Mouse (Mus musculus): ENCODE measurements around the gene Rab11a. TPM values are rescaled to one million over a fixed set of nuclear protein-coding genes. Genes with fewer than 3 reads are reported as not detected.

The Rab11a gene
- polyA plus RNA-seq, 1 experiment from 2014 or later = 408 TPM

DNA sequence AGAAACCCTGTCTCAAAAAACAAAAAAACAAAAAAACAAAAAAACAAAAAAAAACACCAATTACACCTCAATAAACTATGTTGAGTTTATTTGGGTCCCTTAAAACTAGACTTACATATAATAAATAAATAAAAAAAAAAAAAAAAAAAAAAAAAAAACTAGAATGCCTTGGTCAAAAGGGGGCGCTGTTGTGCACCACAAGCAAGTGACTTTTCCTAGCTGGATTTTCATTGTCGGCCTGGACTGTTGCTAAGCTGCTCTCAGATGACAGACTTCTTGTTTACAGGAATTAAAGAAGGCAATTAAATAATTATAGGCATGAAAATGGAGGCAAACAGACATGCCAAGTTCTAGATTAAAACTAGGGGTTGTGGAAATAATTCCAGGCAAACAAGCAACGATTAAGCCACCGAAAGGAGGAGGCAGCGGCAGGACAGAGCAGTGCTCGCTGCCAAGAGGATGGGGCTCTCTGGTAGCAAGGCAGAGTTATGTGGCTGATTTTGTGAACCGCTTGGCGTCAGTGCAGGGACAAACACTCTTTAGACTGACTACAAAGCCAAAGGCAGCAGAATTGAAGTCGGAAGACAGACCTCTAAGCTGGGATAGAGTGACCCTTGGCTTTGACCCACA lies 31.6 kb upstream of the Rab11a start:
- Histone ChIP-seq H3K4me1 (ENCODE audit: control insufficient read depth in 2 of 2, insufficient read depth in 2 of 2, low read length in 2 of 2) (peaks cover 8 to 19% of the 10 kb centered on the region in 2 experiments; a peak in 3 of 4 replicates), H3K36me3 (ENCODE audit: control insufficient read depth, insufficient read depth, low read length) (no peaks in the 10 kb centered on the region), H3K27me3 (ENCODE audit: control insufficient read depth, insufficient read depth, low read length) (no peaks in the 10 kb centered on the region), H3K4me2 (ENCODE audit: low read length) (no peak overlapping the region), H3K9ac (ENCODE audit: low read length) (no peak overlapping the region), H3K27ac (replicated peaks in 1 of 2; ENCODE audit: control insufficient read depth in 1 of 2, insufficient read depth in 1 of 2, low read depth in 2 of 2, low read length in 2 of 2) (no peak overlapping the region), H3K4me3 (ENCODE audit: control insufficient read depth in 1 of 2, insufficient read depth in 1 of 2, low read depth in 1 of 2, low read length in 2 of 2) (no peak overlapping the region), H3K9me3 (ENCODE audit: control insufficient read depth, low read length) (no peaks in the 10 kb centered on the region)
- no peak for ATAC-seq (ENCODE audit: insufficient number of reproducible peaks, insufficient read depth, low FRiP score, low read depth)
- 45% methylated on average over 9 of the region's 9 CpGs for WGBS

DNA sequence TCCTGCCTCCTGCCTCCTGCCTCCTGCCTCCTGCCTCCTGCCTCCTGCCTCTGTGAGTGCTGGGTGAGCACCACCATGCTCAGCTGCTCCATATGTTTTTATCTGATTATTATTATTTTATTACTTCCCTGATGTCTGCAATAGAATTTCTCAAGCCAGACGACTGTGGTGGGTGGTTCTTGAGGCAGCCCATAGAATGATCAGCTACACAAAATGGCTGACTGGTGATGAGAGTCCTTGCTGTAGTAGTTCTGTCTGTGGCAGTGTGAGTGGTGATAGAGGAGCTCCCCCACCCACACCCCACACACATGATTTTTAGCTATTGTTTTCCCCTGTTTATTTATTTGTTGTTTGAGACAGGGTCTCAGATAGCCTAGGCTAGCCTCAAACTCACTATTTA lies 30.2 kb upstream of the Rab11a start:
- H3K9ac ChIP-seq (ENCODE audit: low read length) = no peak overlapping the region
- H3K36me3 ChIP-seq (ENCODE audit: control insufficient read depth, insufficient read depth, low read length) = no peaks in the 10 kb centered on the region
- no peak overlapping the region for H3K4me2 ChIP-seq (ENCODE audit: low read length)
- no peak overlapping the region for H3K27ac ChIP-seq (replicated peaks in 1 of 2; ENCODE audit: control insufficient read depth in 1 of 2, insufficient read depth in 1 of 2, low read depth in 2 of 2, low read length in 2 of 2)
- H3K4me3 ChIP-seq (ENCODE audit: control insufficient read depth in 1 of 2, insufficient read depth in 1 of 2, low read depth in 1 of 2, low read length in 2 of 2) = no peak overlapping the region
- H3K27me3 ChIP-seq (ENCODE audit: control insufficient read depth, insufficient read depth, low read length) = no peaks in the 10 kb centered on the region
- WGBS = 47% methylated on average over 1 of the region's 1 CpGs
- no peaks in the 10 kb centered on the region for H3K9me3 ChIP-seq (ENCODE audit: control insufficient read depth, low read length)
- H3K4me1 ChIP-seq (ENCODE audit: control insufficient read depth in 2 of 2, insufficient read depth in 2 of 2, low read length in 2 of 2) = peaks cover 5 to 7% of the 10 kb centered on the region in 2 experiments; a peak in 3 of 4 replicates
- ATAC-seq (ENCODE audit: insufficient number of reproducible peaks, insufficient read depth, low FRiP score, low read depth) = no peak

DNA sequence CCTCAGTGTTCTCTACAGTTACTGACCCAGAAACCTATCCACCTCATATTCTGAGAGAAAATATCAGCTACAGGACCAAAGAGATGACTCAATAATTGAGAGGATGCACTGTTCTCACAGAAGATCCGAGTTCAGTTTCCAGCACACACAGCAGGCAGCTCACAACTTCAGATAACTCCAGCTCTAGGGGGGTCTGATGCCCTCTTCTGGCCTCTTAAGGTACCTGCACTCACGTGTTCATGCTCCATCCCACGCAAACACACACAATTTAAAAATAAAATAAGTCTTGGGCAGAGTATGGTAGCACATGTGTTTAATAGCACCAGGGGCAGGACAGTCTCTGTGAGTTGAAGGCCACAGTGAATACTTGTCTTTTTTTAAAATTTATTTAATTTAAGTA lies 28.6 kb upstream of the Rab11a start:
- H3K9me3 ChIP-seq (ENCODE audit: control insufficient read depth, low read length) = no peaks in the 10 kb centered on the region
- H3K27ac ChIP-seq (replicated peaks in 1 of 2; ENCODE audit: control insufficient read depth in 1 of 2, insufficient read depth in 1 of 2, low read depth in 2 of 2, low read length in 2 of 2) = no peak overlapping the region
- no peak overlapping the region for H3K4me3 ChIP-seq (ENCODE audit: control insufficient read depth in 1 of 2, insufficient read depth in 1 of 2, low read depth in 1 of 2, low read length in 2 of 2)
- peaks cover under 1 to 3% of the 10 kb centered on the region in 2 experiments; a peak in 2 of 4 replicates for H3K4me1 ChIP-seq (ENCODE audit: control insufficient read depth in 2 of 2, insufficient read depth in 2 of 2, low read length in 2 of 2)
- H3K27me3 ChIP-seq (ENCODE audit: control insufficient read depth, insufficient read depth, low read length) = no peaks in the 10 kb centered on the region
- H3K36me3 ChIP-seq (ENCODE audit: control insufficient read depth, insufficient read depth, low read length) = no peaks in the 10 kb centered on the region
- ATAC-seq (ENCODE audit: insufficient number of reproducible peaks, insufficient read depth, low FRiP score, low read depth) = no peak
- H3K9ac ChIP-seq (ENCODE audit: low read length) = no peak overlapping the region
- H3K4me2 ChIP-seq (ENCODE audit: low read length) = no peak overlapping the region
- 91% methylated on average over 3 of the region's 3 CpGs for WGBS

DNA sequence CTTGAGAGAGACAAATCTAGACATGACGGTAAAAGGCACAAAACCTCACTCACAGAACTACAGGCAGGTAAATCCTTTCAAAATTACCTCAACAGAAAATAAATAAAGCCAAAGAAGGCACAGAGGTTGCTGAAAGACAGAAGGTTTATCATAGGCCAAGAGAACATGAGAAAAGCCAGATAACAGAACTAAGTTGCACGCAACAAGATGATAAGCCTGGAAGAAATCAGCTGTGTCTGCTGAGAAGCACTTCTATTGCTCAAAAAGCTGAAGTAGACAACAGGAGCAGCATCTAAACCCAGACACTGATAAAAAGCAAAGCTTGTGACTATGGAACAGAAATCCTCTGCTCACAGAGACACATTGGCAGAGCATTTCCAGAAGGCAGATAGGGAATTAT lies 27.3 kb upstream of the Rab11a start:
- WGBS = 43% methylated on average over 2 of the region's 2 CpGs
- no peak overlapping the region for H3K4me3 ChIP-seq (ENCODE audit: control insufficient read depth in 1 of 2, insufficient read depth in 1 of 2, low read depth in 1 of 2, low read length in 2 of 2)
- ATAC-seq (ENCODE audit: insufficient number of reproducible peaks, insufficient read depth, low FRiP score, low read depth) = no peak
- no peak overlapping the region for H3K4me2 ChIP-seq (ENCODE audit: low read length)
- no peaks in the 10 kb centered on the region for H3K9me3 ChIP-seq (ENCODE audit: control insufficient read depth, low read length)
- H3K27me3 ChIP-seq (ENCODE audit: control insufficient read depth, insufficient read depth, low read length) = no peaks in the 10 kb centered on the region
- no peaks in the 10 kb centered on the region for H3K4me1 ChIP-seq (ENCODE audit: control insufficient read depth in 2 of 2, insufficient read depth in 2 of 2, low read length in 2 of 2)
- H3K27ac ChIP-seq (replicated peaks in 1 of 2; ENCODE audit: control insufficient read depth in 1 of 2, insufficient read depth in 1 of 2, low read depth in 2 of 2, low read length in 2 of 2) = no peak overlapping the region
- no peaks in the 10 kb centered on the region for H3K36me3 ChIP-seq (ENCODE audit: control insufficient read depth, insufficient read depth, low read length)
- no peak overlapping the region for H3K9ac ChIP-seq (ENCODE audit: low read length)

DNA sequence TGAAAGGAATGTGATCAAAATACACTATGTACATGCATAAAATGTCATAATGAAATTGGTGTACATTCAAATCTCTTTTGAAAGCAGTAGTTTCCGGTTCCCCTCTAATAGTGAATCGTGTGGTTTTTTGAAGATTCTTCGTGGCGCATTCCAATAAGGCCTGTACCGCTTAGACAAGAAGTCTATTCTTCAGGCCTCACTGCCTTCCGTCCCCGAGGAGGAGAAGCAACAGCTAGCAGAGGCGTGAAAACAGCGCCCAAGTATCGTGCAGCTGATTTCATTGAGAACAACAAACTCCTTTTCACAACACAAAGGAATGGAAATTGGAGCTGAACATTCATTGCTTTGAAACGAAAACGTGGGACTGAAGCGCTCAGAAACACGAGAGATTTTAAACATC lies 20.5 kb upstream of the Rab11a start:
- no peaks in the 10 kb centered on the region for H3K9me3 ChIP-seq (ENCODE audit: control insufficient read depth, low read length)
- no peak overlapping the region for H3K27ac ChIP-seq (replicated peaks in 1 of 2; ENCODE audit: control insufficient read depth in 1 of 2, insufficient read depth in 1 of 2, low read depth in 2 of 2, low read length in 2 of 2)
- H3K4me3 ChIP-seq (ENCODE audit: control insufficient read depth in 1 of 2, insufficient read depth in 1 of 2, low read depth in 1 of 2, low read length in 2 of 2) = no peak overlapping the region
- no peak overlapping the region for H3K9ac ChIP-seq (ENCODE audit: low read length)
- 85% methylated on average over 14 of the region's 14 CpGs for WGBS
- ATAC-seq (ENCODE audit: insufficient number of reproducible peaks, insufficient read depth, low FRiP score, low read depth) = no peak
- H3K4me1 ChIP-seq (ENCODE audit: control insufficient read depth in 2 of 2, insufficient read depth in 2 of 2, low read length in 2 of 2) = no peaks in the 10 kb centered on the region
- no peak overlapping the region for H3K4me2 ChIP-seq (ENCODE audit: low read length)
- no peaks in the 10 kb centered on the region for H3K36me3 ChIP-seq (ENCODE audit: control insufficient read depth, insufficient read depth, low read length)
- no peaks in the 10 kb centered on the region for H3K27me3 ChIP-seq (ENCODE audit: control insufficient read depth, insufficient read depth, low read length)

DNA sequence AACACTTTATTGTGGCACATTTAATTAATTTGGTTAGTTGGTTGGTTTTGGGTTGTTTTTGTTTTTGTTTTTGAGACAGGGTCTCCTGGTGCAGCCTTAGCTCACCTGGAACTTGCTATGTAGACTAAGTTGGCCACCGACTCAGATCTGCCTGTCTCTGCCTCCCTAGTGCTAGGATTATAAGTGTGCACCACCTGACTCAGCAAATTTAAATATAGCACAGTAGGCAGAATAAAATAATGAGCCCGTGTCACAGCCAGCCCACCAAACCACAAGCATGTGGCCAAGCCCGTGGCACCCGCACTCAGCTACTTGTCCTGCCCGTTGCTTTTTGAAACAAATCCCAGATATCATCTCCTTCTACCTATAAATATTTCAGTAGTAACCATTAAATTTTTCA lies 15.0 kb upstream of the Rab11a start:
- H3K4me3 ChIP-seq (ENCODE audit: control insufficient read depth in 1 of 2, insufficient read depth in 1 of 2, low read depth in 1 of 2, low read length in 2 of 2) = no peak overlapping the region
- ATAC-seq (ENCODE audit: insufficient number of reproducible peaks, insufficient read depth, low FRiP score, low read depth) = no peak

DNA sequence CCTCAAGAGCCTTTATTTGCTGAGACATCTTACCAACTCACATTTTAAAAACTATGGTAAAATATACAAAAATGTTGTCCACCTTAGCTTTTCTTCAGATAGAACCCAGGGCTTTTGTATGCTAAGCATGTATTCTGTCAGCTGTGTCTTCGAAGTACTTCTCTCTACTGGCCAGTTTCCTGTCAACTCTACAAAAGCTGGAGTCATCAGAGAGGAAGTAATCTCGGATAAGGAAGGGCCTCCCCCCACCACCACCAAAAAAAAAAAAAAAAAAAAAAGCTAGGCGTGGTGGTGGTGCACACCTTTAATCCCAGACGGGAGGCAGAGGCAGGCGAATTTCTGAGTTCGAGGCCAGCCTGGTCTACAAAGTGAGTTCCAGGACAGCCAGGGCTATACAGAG lies 11.8 kb upstream of the Rab11a start:
- no peak overlapping the region for H3K27ac ChIP-seq (replicated peaks in 1 of 2; ENCODE audit: control insufficient read depth in 1 of 2, insufficient read depth in 1 of 2, low read depth in 2 of 2, low read length in 2 of 2)
- H3K4me2 ChIP-seq (ENCODE audit: low read length) = no peak overlapping the region
- ATAC-seq (ENCODE audit: insufficient number of reproducible peaks, insufficient read depth, low FRiP score, low read depth) = no peak
- H3K27me3 ChIP-seq (ENCODE audit: control insufficient read depth, insufficient read depth, low read length) = no peaks in the 10 kb centered on the region
- no peaks in the 10 kb centered on the region for H3K4me1 ChIP-seq (ENCODE audit: control insufficient read depth in 2 of 2, insufficient read depth in 2 of 2, low read length in 2 of 2)
- 63% methylated on average over 6 of the region's 6 CpGs for WGBS
- H3K9me3 ChIP-seq (ENCODE audit: control insufficient read depth, low read length) = no peaks in the 10 kb centered on the region
- no peaks in the 10 kb centered on the region for H3K36me3 ChIP-seq (ENCODE audit: control insufficient read depth, insufficient read depth, low read length)
- H3K9ac ChIP-seq (ENCODE audit: low read length) = no peak overlapping the region
- H3K4me3 ChIP-seq (ENCODE audit: control insufficient read depth in 1 of 2, insufficient read depth in 1 of 2, low read depth in 1 of 2, low read length in 2 of 2) = no peak overlapping the region

More for the DNA sequence above, 15.0 kb upstream of the Rab11a start:
- 88% methylated on average over 5 of the region's 5 CpGs for whole genome bisulfite sequencing
- H3K9me3 ChIP-seq (ENCODE audit: control insufficient read depth, low read length) = no peaks in the 10 kb centered on the region
- no peak overlapping the region for H3K9ac ChIP-seq (ENCODE audit: low read length)
- no peak overlapping the region for H3K4me2 ChIP-seq (ENCODE audit: low read length)
- no peaks in the 10 kb centered on the region for H3K27me3 ChIP-seq (ENCODE audit: control insufficient read depth, insufficient read depth, low read length)
- H3K27ac ChIP-seq (replicated peaks in 1 of 2; ENCODE audit: control insufficient read depth in 1 of 2, insufficient read depth in 1 of 2, low read depth in 2 of 2, low read length in 2 of 2) = no peak overlapping the region
- H3K36me3 ChIP-seq (ENCODE audit: control insufficient read depth, insufficient read depth, low read length) = no peaks in the 10 kb centered on the region
- no peaks in the 10 kb centered on the region for H3K4me1 ChIP-seq (ENCODE audit: control insufficient read depth in 2 of 2, insufficient read depth in 2 of 2, low read length in 2 of 2)

DNA sequence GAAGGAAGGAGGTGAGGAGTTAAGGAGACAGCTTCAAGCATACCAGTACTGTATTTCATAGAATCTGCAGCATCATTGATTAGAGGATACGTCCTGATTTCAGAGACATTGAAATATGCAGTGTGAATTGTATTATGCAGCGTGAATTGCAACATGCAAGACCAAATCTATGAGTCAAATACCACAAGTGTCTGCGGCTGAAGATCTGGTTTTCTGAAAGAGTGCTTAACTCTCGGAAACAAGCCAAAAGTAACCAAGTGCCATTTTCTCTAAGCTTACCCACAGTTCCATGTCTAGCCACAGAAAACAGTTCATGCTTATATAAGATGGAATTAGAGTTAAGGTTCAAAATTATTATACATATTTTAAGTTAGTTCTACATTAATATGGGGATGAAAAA lies 10.2 kb upstream of the Rab11a start:
- H3K4me1 ChIP-seq (ENCODE audit: control insufficient read depth in 2 of 2, insufficient read depth in 2 of 2, low read length in 2 of 2) = no peaks in the 10 kb centered on the region
- H3K36me3 ChIP-seq (ENCODE audit: control insufficient read depth, insufficient read depth, low read length) = no peaks in the 10 kb centered on the region
- H3K4me2 ChIP-seq (ENCODE audit: low read length) = no peak overlapping the region
- no peak for ATAC-seq (ENCODE audit: insufficient number of reproducible peaks, insufficient read depth, low FRiP score, low read depth)
- no peak overlapping the region for H3K9ac ChIP-seq (ENCODE audit: low read length)
- H3K27ac ChIP-seq (replicated peaks in 1 of 2; ENCODE audit: control insufficient read depth in 1 of 2, insufficient read depth in 1 of 2, low read depth in 2 of 2, low read length in 2 of 2) = no peak overlapping the region
- 68% methylated on average over 4 of the region's 4 CpGs for WGBS
- no peaks in the 10 kb centered on the region for H3K27me3 ChIP-seq (ENCODE audit: control insufficient read depth, insufficient read depth, low read length)
- H3K4me3 ChIP-seq (ENCODE audit: control insufficient read depth in 1 of 2, insufficient read depth in 1 of 2, low read depth in 1 of 2, low read length in 2 of 2) = no peak overlapping the region
- no peaks in the 10 kb centered on the region for H3K9me3 ChIP-seq (ENCODE audit: control insufficient read depth, low read length)
